Mouse (Mus musculus): ENCODE measurements around the gene Eri3. TPM values are rescaled to one million over a fixed set of nuclear protein-coding genes. Genes with fewer than 3 reads are reported as not detected.

Eri3 gene
- polyA plus RNA-seq, 1 experiment = 219 TPM

GRCm38 (mm10) chr4:117634642-117635041 is 84.5 kb downstream of the Eri3 start:
- peak; percentile 17 for TF ChIP-seq GATA1 (IDR thresholded peaks at IDR 0.05; ENCODE audit: low read length)

- no peak for TF ChIP-seq GATA1 (IDR thresholded peaks at IDR 0.05; ENCODE audit: low read length)
Measured at GRCm38 (mm10) chr4:117636152-117636551, 86.0 kb downstream of the Eri3 start.

GRCm38 (mm10) chr4:117636891-117637613 is 86.9 kb downstream of the Eri3 start:
- TF ChIP-seq GATA1 (IDR thresholded peaks at IDR 0.05; ENCODE audit: low read length) = no peak

- no peak for TF ChIP-seq GATA1 (IDR thresholded peaks at IDR 0.05; ENCODE audit: low read length)
Measured at GRCm38 (mm10) chr4:117640925-117641703, 90.9 kb downstream of the Eri3 start.

- TF ChIP-seq GATA1 (IDR thresholded peaks at IDR 0.05; ENCODE audit: low read length) = no peak
Measured at GRCm38 (mm10) chr4:117641804-117642203, 91.6 kb downstream of the Eri3 start.

- TF ChIP-seq GATA1 (IDR thresholded peaks at IDR 0.05; ENCODE audit: low read length) = no peak
Measured at GRCm38 (mm10) chr4:117645031-117645435, 94.9 kb downstream of the Eri3 start.

- no peak for TF ChIP-seq GATA1 (IDR thresholded peaks at IDR 0.05; ENCODE audit: low read length)
Measured at GRCm38 (mm10) chr4:117645859-117646258, 95.7 kb downstream of the Eri3 start.

- no peak for TF ChIP-seq GATA1 (IDR thresholded peaks at IDR 0.05; ENCODE audit: low read length)
Measured at GRCm38 (mm10) chr4:117646496-117646895, 96.3 kb downstream of the Eri3 start.

GRCm38 (mm10) chr4:117646926-117647755 is 97.0 kb downstream of the Eri3 start:
- TF ChIP-seq GATA1 (IDR thresholded peaks at IDR 0.05; ENCODE audit: low read length) = no peak

GRCm38 (mm10) chr4:117651626-117652101 is 101.5 kb downstream of the Eri3 start:
- no peak for TF ChIP-seq GATA1 (IDR thresholded peaks at IDR 0.05; ENCODE audit: low read length)

GRCm38 (mm10) chr4:117652727-117653126 is 102.6 kb downstream of the Eri3 start:
- no peak for TF ChIP-seq GATA1 (IDR thresholded peaks at IDR 0.05; ENCODE audit: low read length)

GRCm38 (mm10) chr4:117654016-117654702 is 104.0 kb downstream of the Eri3 start:
- no peak for TF ChIP-seq GATA1 (IDR thresholded peaks at IDR 0.05; ENCODE audit: low read length)

- no peak for TF ChIP-seq GATA1 (IDR thresholded peaks at IDR 0.05; ENCODE audit: low read length)
Measured at GRCm38 (mm10) chr4:117654703-117655499, 104.7 kb downstream of the Eri3 start.

GRCm38 (mm10) chr4:117655500-117655863 is 105.3 kb downstream of the Eri3 start:
- no peak for TF ChIP-seq GATA1 (IDR thresholded peaks at IDR 0.05; ENCODE audit: low read length)
